Mouse (Mus musculus) heart, postnatal 0 days (tissue): ENCODE data around the gene Qdpr.

Source experiments
- CTCF ChIP-seq: IDR thresholded peaks from 2 replicates; pipeline ENCODE4 v1.5.1; 2016; ENCODE audit warnings: antibody characterized with exemption, control low read depth, low read depth
- EP300 ChIP-seq: IDR thresholded peaks from 2 replicates; pipeline ENCODE4 v1.6.1; 2016; ENCODE audit warnings: antibody characterized with exemption, low read depth

DNA sequence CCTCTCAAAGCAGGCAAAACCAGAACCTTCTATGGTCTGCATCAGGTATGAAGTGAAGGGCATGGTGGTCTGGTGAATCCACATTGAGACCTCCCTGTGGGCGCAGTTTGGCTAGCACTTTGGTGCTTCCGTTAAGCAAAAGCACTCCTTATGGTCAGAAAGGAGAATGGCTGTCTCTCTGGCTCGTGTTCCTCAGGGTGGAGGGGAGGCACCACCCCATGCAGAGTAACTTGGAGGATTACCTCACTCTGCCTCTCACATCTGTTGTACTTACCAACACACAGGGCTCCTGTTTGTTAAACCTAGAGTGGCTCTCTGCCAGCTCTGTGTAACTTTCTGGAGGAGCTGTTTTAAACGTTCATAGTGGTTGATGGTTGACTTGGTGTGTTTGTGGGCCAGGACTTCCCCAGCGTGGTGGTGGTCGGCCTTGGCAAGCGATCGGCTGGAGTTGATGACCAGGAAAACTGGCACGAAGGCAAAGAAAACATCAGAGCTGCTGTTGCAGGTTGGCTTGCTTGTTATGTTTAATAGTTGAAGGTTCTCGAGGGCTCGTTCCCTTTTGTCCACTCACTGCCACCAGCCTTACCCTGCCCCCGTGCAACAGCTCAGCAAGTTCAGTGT is 47.0 kb upstream of the Qdpr start:
- TF ChIP-seq CTCF = no peak
- no peak for TF ChIP-seq EP300
